Mouse (Mus musculus): ENCODE data around the gene Szt2.

DNA sequence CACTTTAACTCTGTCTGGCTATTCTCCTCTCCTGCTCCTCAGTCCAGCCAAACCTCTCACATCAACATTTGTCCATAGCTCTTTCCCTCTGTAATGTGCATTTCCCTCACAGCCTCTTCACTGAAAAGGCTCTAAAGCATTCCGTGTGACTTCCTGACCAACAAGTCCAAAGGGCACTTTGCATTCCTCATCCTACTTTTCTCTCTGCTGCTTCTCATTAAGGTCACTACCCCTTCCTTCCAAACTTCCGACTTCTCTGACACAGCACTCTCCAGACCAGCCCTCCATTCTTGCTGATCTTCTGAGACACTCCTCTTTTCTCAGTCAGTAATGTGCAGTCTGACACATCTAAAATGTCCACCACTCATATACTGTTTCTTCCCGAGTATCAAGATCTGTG, 12.6 kb downstream of the Szt2 start:
- TF ChIP-seq CTCF (IDR thresholded peaks at IDR 0.05; ENCODE audit: low read depth, low read length) (no peak), GATA1 (IDR thresholded peaks at IDR 0.05; ENCODE audit: borderline replicate concordance, low read length) (no peak), TAL1 (conservative IDR thresholded peaks at IDR 0.05; ENCODE audit: low read depth, low read length) (no peak), GATA2 (IDR thresholded peaks at IDR 0.05; ENCODE audit: borderline replicate concordance, low read depth, low read length) (no peak)

Data from G1E (cell line).